Mouse (Mus musculus) midbrain, embryonic 14.5 days (tissue): ENCODE measurements around the gene Cubn. TPM values are rescaled to one million over a fixed set of nuclear protein-coding genes. Genes with fewer than 3 reads are reported as not detected.

Experiments used
- ATAC-seq: fragments of 200-750 bp; cut with Nextera tagmentation; 2 replicates; pipeline ENCODE4 v1.8.0; 2017; ENCODE audit warnings: moderate number of reproducible peaks, moderate library complexity; ENCODE audit not compliant: low FRiP score, low TSS enrichment
- DNase-seq: peaks from one replicate; pipeline ENCODE4 v3.0.0-alpha.2; 2015
- H3K27ac ChIP-seq: fragments of 300-500 bp; sonication (generic); replicated peaks from 2 replicates; pipeline ENCODE4 v1.5.1; 2014; ENCODE audit warnings: mild to moderate bottlenecking, low read depth, low read length, moderate library complexity
- H3K27me3 ChIP-seq: fragments of 300-500 bp; sonication (generic); 2 replicates; pipeline ENCODE4 v1.6.1; 2014; ENCODE audit warnings: low read length, control low read depth, mixed read lengths; ENCODE audit not compliant: control insufficient read depth, insufficient read depth
- H3K36me3 ChIP-seq: fragments of 300-500 bp; sonication (generic); 2 replicates; pipeline ENCODE4 v1.6.1; 2014; ENCODE audit warnings: low read length, control low read depth; ENCODE audit not compliant: control insufficient read depth, insufficient read depth
- H3K4me1 ChIP-seq: fragments of 300-500 bp; sonication (generic); 2 replicates; pipeline ENCODE4 v1.6.1; 2014; ENCODE audit warnings: mild to moderate bottlenecking, antibody characterized with exemption, low read length, control low read depth; ENCODE audit not compliant: control insufficient read depth, insufficient read depth
- H3K4me2 ChIP-seq: fragments of 300-500 bp; sonication (generic); 2 replicates; pipeline ENCODE4 v1.6.1; 2014; ENCODE audit warnings: mild to moderate bottlenecking, low read length, moderate library complexity
- H3K4me3 ChIP-seq: fragments of 300-500 bp; sonication (generic); replicated peaks from 2 replicates; pipeline ENCODE4 v1.5.1; 2014; ENCODE audit warnings: low read depth, low read length
- H3K9ac ChIP-seq: fragments of 300-500 bp; sonication (generic); replicated peaks from 2 replicates; pipeline ENCODE4 v1.6.1; 2014; ENCODE audit warnings: mild to moderate bottlenecking, low read length, moderate library complexity
- H3K9me3 ChIP-seq: fragments of 300-500 bp; sonication (generic); 2 replicates; pipeline ENCODE4 v1.6.1; 2016; ENCODE audit warnings: low read length, control low read depth, mixed read lengths; ENCODE audit not compliant: control insufficient read depth
- WGBS: fragments of 180-500 bp; shearing (Covaris S2); extraction: QIAGEN DNeasy Blood & Tissue Kit; methylation state at CpG from one replicate; pipeline ENCODE4 v1.1.7; 2014; 5-methylcytosine and 5-hydroxymethylcytosine counted together
- polyA plus RNA-seq: library from polyadenylated mRNA; unstranded; fragments of >200 nt; fragmentation: Nextera tagmentation; extraction: Ambion mirVana; gene quantifications from 2 replicates; pipeline ENCODE4 v1.2.1, GENCODE M21; 2014

The Cubn gene
- polyA plus RNA-seq, 1 experiment from 2014 or later: 0.67 TPM

DNA sequence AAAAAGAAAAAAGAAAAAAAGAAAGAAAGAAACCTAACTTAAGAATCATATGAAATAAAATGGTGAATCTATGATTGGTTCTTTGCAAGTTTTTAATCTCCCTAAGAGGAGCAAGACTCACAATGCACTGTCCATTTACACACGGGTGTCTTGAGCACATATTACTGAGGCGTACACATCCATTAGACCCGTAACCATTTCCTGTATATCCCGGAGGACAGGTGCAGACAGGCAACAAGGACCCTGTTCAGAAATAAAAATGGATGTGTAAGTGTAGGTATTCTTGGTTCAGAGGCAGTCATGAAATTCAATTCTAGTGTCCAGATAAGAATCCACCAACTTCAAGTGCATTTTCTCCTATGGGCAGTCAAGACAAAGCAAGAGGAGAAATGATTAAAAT is 22.0 kb downstream of the Cubn start:
- 90% methylated on average over 4 of the region's 4 CpGs for WGBS
- ATAC-seq: no peak
- Histone ChIP-seq H3K36me3 (no peaks in the 10 kb centered on the region), H3K4me1 (no peaks in the 10 kb centered on the region), H3K4me2 (no peak overlapping the region), H3K27me3 (no peaks in the 10 kb centered on the region), H3K9me3 (no peaks in the 10 kb centered on the region), H3K9ac (no peak overlapping the region), H3K4me3 (no peak overlapping the region), H3K27ac (no peak overlapping the region)
- no peak for DNase-seq

DNA sequence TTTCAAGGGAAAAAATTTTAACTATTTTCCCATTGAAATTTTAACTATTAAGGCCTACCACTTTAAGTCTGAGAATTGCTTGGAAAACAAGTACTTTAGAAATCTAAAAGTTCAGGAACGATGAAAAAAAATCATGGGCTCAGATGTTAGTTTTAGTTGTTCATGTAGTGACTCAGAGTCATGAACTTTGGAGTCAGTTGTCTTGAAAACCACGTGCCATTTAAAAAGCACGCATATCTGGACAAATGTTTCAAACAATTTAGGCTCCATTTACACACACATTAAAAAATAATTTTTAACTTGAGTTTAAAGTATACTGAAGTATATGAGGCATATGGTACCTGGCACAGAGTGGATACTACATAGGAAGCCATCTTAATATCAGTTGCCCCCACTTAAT is 24.9 kb downstream of the Cubn start:
- Histone ChIP-seq H3K27ac (no peak overlapping the region), H3K4me1 (no peaks in the 10 kb centered on the region), H3K4me2 (no peak overlapping the region), H3K36me3 (no peaks in the 10 kb centered on the region), H3K27me3 (no peaks in the 10 kb centered on the region), H3K4me3 (no peak overlapping the region), H3K9ac (no peak overlapping the region), H3K9me3 (no peaks in the 10 kb centered on the region)
- 89% methylated on average over 3 of the region's 3 CpGs for WGBS
- ATAC-seq (no peak), DNase-seq (no peak)

DNA sequence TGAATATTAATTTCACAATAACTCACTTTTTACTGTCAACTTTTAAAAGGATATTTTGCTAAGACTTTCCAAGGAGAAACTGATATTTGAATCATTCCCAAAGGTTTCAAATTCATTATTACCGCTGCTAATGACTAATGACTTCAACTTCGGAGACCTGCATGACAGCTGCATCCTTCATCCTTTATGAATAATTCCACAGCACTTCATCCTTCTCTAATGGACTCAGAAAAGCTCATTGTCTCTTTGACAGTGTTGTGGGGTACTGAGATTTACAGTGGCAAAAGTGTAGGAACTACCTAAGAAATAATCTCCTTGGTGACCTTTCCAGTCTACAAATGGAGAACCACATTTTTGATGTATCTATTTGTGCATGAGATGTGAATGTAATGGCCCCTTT is 33.5 kb downstream of the Cubn start:
- Histone ChIP-seq H3K9me3 (no peaks in the 10 kb centered on the region), H3K9ac (no peak overlapping the region), H3K4me1 (no peaks in the 10 kb centered on the region), H3K4me3 (no peak overlapping the region), H3K4me2 (no peak overlapping the region), H3K27ac (no peak overlapping the region), H3K36me3 (no peaks in the 10 kb centered on the region), H3K27me3 (no peaks in the 10 kb centered on the region)
- ATAC-seq: no peak
- DNase-seq: no peak
- WGBS: 70% methylated on average over 2 of the region's 2 CpGs

DNA sequence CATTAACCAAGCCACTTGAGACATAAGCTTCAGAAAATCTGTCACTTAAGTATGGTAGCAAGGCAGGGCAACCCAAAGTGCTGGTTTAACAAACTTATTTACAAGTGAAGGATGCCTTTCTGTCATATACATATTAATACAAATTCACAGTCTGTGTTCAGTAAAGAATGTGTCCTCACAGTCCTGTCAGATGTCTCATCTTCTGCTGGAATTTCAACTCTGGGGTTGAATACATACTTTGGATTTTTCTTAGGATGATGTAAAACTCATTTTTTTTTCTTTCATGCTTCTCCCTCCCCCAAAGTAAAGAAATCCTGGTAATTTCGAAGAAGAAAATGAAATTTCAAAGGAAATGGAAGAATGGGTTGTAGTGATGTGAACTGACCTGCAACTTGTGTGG is 34.8 kb downstream of the Cubn start:
- Histone ChIP-seq H3K4me1 (no peaks in the 10 kb centered on the region), H3K4me2 (no peak overlapping the region), H3K36me3 (no peaks in the 10 kb centered on the region), H3K27me3 (no peaks in the 10 kb centered on the region), H3K27ac (no peak overlapping the region), H3K9ac (no peak overlapping the region), H3K9me3 (no peaks in the 10 kb centered on the region), H3K4me3 (no peak overlapping the region)
- DNase-seq (no peak), ATAC-seq (no peak)
- WGBS: 91% methylated on average over 1 of the region's 1 CpGs

DNA sequence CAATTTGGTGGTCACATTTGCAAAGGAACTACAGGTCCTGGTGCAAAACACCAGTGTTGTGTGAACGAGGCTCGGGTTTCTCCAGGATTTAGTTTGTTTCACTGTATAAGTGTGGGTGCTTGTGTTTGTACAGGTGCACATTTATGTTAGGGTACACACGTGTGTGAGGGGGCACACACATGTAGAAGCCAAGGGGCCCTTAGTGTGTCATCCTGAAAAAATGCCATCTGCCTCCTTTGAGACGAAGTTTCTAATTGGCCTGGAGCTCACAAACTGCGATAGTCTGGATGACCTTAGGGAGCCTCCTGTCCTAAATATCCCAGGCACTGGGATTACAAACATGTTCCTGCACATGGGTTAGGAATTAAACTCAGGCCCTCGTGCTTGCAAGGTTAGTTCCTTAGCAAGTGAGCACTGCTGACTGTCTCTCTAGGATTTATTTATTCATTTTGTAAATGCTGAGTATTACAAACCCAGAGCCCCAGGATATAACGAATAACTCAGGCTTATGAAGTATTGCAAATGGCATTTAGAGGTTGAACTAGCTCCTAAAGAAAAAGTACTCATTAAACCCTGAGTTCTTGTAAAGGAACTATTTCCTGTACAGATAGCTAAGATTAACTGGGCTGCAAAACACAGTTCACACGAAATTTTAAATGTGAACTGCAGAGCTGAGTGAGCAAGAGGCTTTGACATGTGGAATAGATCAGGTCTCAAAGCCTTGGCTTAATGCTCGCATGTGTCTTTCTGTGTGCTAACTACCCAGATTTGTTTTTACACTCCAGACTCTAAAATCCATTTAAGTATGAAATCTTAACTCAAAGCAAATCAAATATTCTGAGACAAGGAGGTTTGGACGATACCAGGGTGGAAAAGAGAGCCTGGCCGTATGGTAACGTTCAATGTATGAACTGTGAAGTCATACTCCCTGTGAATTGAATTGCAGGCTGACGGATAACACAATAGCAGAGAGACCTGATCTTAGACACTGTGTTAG is 39.8 kb downstream of the Cubn start:
- ATAC-seq: no peak
- peak; percentile 8 for DNase-seq
- no peak overlapping the region for H3K27ac ChIP-seq
- H3K36me3 ChIP-seq: no peaks in the 10 kb centered on the region
- no peak overlapping the region for H3K9ac ChIP-seq
- 55% methylated on average over 13 of the region's 13 CpGs for WGBS
- H3K4me3 ChIP-seq: no peak overlapping the region
- no peaks in the 10 kb centered on the region for H3K27me3 ChIP-seq
- H3K4me2 ChIP-seq: no peak overlapping the region
- no peaks in the 10 kb centered on the region for H3K9me3 ChIP-seq
- peaks cover 5% of the 10 kb centered on the region; the same call in 1 of the 2 replicates for H3K4me1 ChIP-seq

DNA sequence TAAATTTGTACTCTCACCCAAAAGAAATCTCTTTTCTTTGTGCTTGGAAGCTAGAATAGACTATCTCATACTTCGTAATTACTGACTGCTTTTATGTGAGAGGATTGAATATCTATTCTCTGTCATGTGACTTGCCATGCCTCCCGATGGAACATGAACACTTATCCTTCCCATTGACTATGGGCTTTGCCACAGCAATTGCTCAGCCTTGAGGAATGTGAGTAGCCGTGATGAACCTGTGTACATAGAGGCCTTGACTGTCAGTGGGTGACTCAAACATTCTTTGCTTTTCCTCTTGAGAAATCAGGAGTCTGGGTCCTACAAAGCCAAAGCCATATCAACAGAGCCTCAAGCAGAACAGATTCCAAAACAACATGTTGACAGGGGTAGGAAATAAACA is 40.7 kb downstream of the Cubn start:
- H3K27me3 ChIP-seq: no peaks in the 10 kb centered on the region
- WGBS: 69% methylated on average over 3 of the region's 3 CpGs
- H3K9me3 ChIP-seq: no peaks in the 10 kb centered on the region
- peak; percentile 6 for DNase-seq
- H3K4me2 ChIP-seq: no peak overlapping the region
- H3K9ac ChIP-seq: no peak overlapping the region
- H3K36me3 ChIP-seq: no peaks in the 10 kb centered on the region
- H3K4me3 ChIP-seq: no peak overlapping the region
- H3K4me1 ChIP-seq: peaks cover 5% of the 10 kb centered on the region; the same call in 1 of the 2 replicates
- peak; percentile 32; the same call in 1 of the 2 replicates for ATAC-seq
- no peak overlapping the region; the same call in 1 of the 2 replicates for H3K27ac ChIP-seq

DNA sequence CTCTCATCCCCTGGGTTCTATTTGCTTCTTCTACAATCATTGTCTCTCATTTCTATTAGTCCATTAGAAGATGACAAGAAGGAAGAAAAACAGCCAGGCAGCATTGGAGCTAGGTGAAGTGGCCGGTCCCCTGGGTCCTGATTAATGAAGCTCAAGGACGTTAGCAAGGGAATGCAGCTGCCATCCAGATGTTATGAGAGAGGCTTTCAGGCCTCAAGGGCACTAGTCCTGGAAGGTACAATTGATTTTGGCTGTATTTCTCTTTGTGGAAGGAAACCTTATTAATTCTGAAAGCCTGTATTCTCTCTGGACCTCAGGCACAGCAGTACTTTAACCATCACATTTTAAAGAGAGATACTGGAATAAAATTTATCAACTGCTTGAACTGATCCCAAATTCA is 41.1 kb downstream of the Cubn start:
- WGBS: 63% methylated on average over 2 of the region's 2 CpGs
- Histone ChIP-seq H3K4me2 (no peak overlapping the region), H3K9ac (no peak overlapping the region), H3K4me1 (peaks cover 5% of the 10 kb centered on the region; the same call in 1 of the 2 replicates), H3K9me3 (no peaks in the 10 kb centered on the region), H3K27ac (peak overlapping the region; percentile 46), H3K36me3 (no peaks in the 10 kb centered on the region), H3K4me3 (no peak overlapping the region), H3K27me3 (no peaks in the 10 kb centered on the region)
- DNase-seq: peak; percentile 54
- ATAC-seq: 0 out of 2 replicates have a peak, but pooled peaks have one; percentile 4

DNA sequence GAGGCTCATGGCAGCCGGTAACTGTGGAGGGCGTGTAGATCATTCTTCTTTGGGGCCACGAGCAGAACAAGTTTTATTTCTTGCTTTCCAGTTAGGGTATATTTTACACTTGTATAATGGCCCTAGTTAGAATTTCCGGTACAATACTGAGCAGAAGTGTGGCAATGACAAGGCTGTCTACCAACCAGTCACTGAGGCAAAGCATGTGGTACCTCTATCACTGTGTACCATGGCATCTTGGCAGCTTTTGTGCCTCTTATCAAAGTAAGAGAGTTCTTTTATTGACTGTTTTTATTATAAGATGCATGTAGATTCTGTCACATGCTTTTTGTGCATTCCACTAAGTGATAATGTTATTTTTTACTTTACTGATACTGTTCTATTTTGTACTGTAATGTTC is 46.5 kb downstream of the Cubn start:
- no peaks in the 10 kb centered on the region for H3K9me3 ChIP-seq
- H3K27ac ChIP-seq: no peak overlapping the region
- no peak overlapping the region for H3K4me3 ChIP-seq
- H3K27me3 ChIP-seq: no peaks in the 10 kb centered on the region
- DNase-seq: no peak
- 95% methylated on average over 4 of the region's 4 CpGs for WGBS
- ATAC-seq: no peak
- H3K9ac ChIP-seq: no peak overlapping the region
- no peak overlapping the region for H3K4me2 ChIP-seq
- H3K36me3 ChIP-seq: no peaks in the 10 kb centered on the region
- peaks cover under 1% of the 10 kb centered on the region; the same call in 1 of the 2 replicates for H3K4me1 ChIP-seq

DNA sequence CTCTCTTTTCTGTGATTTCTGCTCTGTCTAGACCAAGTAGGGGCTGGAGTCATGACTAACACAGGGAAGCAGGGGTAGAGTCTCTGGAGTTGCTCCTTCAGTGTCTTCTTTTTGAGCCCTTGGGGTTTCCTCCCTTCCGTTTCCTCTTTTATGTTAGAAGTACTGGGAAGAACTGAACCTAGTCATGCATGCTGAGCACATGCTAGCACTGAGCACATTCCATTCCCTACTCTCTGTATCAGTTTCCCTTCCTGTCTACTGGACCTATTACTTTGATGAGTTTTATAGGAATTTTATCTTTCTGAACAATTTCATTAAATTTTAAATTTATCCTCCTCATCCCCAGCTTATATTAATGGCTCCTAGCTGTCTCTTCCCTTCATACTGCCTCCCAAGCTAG is 52.6 kb downstream of the Cubn start:
- no peak for DNase-seq
- H3K4me3 ChIP-seq: no peak overlapping the region
- 55% methylated on average over 1 of the region's 1 CpGs for WGBS
- H3K4me2 ChIP-seq: no peak overlapping the region
- no peak overlapping the region for H3K9ac ChIP-seq
- H3K27ac ChIP-seq: no peak overlapping the region
- H3K36me3 ChIP-seq: no peaks in the 10 kb centered on the region
- no peaks in the 10 kb centered on the region for H3K9me3 ChIP-seq
- H3K27me3 ChIP-seq: no peaks in the 10 kb centered on the region
- ATAC-seq: no peak
- H3K4me1 ChIP-seq: no peaks in the 10 kb centered on the region
